Mouse (Mus musculus) G1E (cell line): ENCODE data around the gene Foxn3. TPM values are rescaled to one million over a fixed set of nuclear protein-coding genes. Genes with fewer than 3 reads are reported as not detected.
A peak's percentile ranks its signal among the peaks of the same experiment; 100 is the strongest.

Experiments used
- ATAC-seq: 2 replicates; pipeline ENCODE4 v1.8.0; 2016; ENCODE audit warnings: mild to moderate bottlenecking; ENCODE audit not compliant: insufficient number of reproducible peaks, poor library complexity, low FRiP score, severe bottlenecking; ENCODE audit errors: extremely low read depth
- DNase-seq: peaks from one replicate; pipeline ENCODE4 v3.0.0; 2012; ENCODE audit warnings: low spot score
- H3K27me3 ChIP-seq: 2 replicates; pipeline ENCODE4 v1.6.1; 2012; ENCODE audit warnings: mild to moderate bottlenecking, low read length, inconsistent platforms; ENCODE audit not compliant: insufficient read depth
- H3K36me3 ChIP-seq: replicated peaks from 2 replicates; pipeline ENCODE3; 2012; ENCODE audit warnings: mild to moderate bottlenecking, inconsistent platforms
- H3K4me1 ChIP-seq: 2 replicates; pipeline ENCODE4 v1.6.1; 2012; ENCODE audit warnings: low read depth, low read length, inconsistent platforms, mixed read lengths; ENCODE audit not compliant: insufficient read depth
- H3K4me3 ChIP-seq: 2 replicates; pipeline ENCODE4 v1.5.1; 2012; ENCODE audit warnings: low read depth, mild to moderate bottlenecking, inconsistent platforms, low read length, moderate library complexity, mixed read lengths
- H3K9me3 ChIP-seq: replicated peaks from 2 replicates; pipeline ENCODE4 v1.6.1; 2012; ENCODE audit warnings: inconsistent platforms
- CTCF ChIP-seq: IDR thresholded peaks from 2 replicates; pipeline ENCODE4 v1.5.1; 2012; ENCODE audit warnings: low read depth, low read length, inconsistent platforms, mixed read lengths
- GATA1 ChIP-seq: IDR thresholded peaks from 2 replicates; pipeline ENCODE4 v1.6.1; 2012; ENCODE audit warnings: borderline replicate concordance, low read length, inconsistent platforms, mixed read lengths
- GATA2 ChIP-seq: IDR thresholded peaks from 2 replicates; pipeline ENCODE4 v1.6.1; 2012; ENCODE audit warnings: low read depth, low read length, inconsistent platforms, borderline replicate concordance
- POLR2AphosphoS5 ChIP-seq: IDR thresholded peaks from 2 replicates; pipeline ENCODE4 v1.6.1; 2012; ENCODE audit warnings: low read depth, low read length, inconsistent platforms; ENCODE audit not compliant: insufficient replicate concordance
- TAL1 ChIP-seq: conservative IDR thresholded peaks from 2 replicates; pipeline ENCODE4 v1.6.1; 2012; ENCODE audit warnings: low read depth, low read length, inconsistent platforms, mixed read lengths
- polyA plus RNA-seq: library from polyadenylated mRNA; stranded (reverse); fragments of >175 nt; gene quantifications from 2 replicates; pipeline ENCODE4 v1.2.3, GENCODE M21; 2012
- total RNA-seq, 2 experiments: library from RNA; stranded (forward) in 1 of 2; stranded (reverse) in 1 of 2; fragments of 200-1000 nt in 1 of 2; fragments of >200 nt in 1 of 2; fragmentation: Nextera tagmentation in 1 of 2; gene quantifications; 2 replicates each; pipeline ENCODE4 v1.2.3; 2014 to 2017

The Foxn3 gene
- total and polyA plus RNA-seq, 3 experiments: 15.1 to 111 (median 20.1) TPM

- no peak for TF ChIP-seq POLR2AphosphoS5
- no peak for TF ChIP-seq GATA1
- no peak for TF ChIP-seq GATA2
- H3K9me3 ChIP-seq: peaks cover 21% of the 10 kb centered on the region
- no peak for ATAC-seq
- DNase-seq: no peak
- H3K36me3 ChIP-seq: peaks cover 57% of the 10 kb centered on the region
- no peak overlapping the region for H3K4me3 ChIP-seq
- no peaks in the 10 kb centered on the region for H3K27me3 ChIP-seq
- H3K4me1 ChIP-seq: peaks cover 9% of the 10 kb centered on the region
Measured at GRCm38 (mm10) chr12:99374099-99374600, 189.2 kb downstream of the Foxn3 start.

- Histone ChIP-seq H3K4me1 (peaks cover 13% of the 10 kb centered on the region), H3K27me3 (no peaks in the 10 kb centered on the region), H3K9me3 (peaks cover 22% of the 10 kb centered on the region), H3K4me3 (no peak overlapping the region), H3K36me3 (peaks cover 55% of the 10 kb centered on the region)
- ATAC-seq (no peak), DNase-seq (no peak)
- TF ChIP-seq CTCF: no peak
- no peak for TF ChIP-seq POLR2AphosphoS5
- no peak for TF ChIP-seq GATA2
- no peak for TF ChIP-seq GATA1
- no peak for TF ChIP-seq TAL1
Measured at GRCm38 (mm10) chr12:99373584-99373983, 189.8 kb downstream of the Foxn3 start.

- Histone ChIP-seq H3K4me3 (no peak overlapping the region), H3K27me3 (no peaks in the 10 kb centered on the region; the same call in 1 of the 2 replicates), H3K4me1 (peaks cover 8% of the 10 kb centered on the region), H3K36me3 (peaks cover 51% of the 10 kb centered on the region), H3K9me3 (peaks cover 25% of the 10 kb centered on the region)
- TF ChIP-seq POLR2AphosphoS5: no peak
- no peak for TF ChIP-seq TAL1
- TF ChIP-seq CTCF: no peak
- TF ChIP-seq GATA2: no peak
- no peak for TF ChIP-seq GATA1
- no peak for ATAC-seq
- DNase-seq: no peak
Measured at GRCm38 (mm10) chr12:99371500-99371899, 191.9 kb downstream of the Foxn3 start.

GRCm38 (mm10) chr12:99368251-99368650 is 195.1 kb downstream of the Foxn3 start:
- no peaks in the 10 kb centered on the region; the same call in 1 of the 2 replicates for H3K27me3 ChIP-seq
- H3K36me3 ChIP-seq: peaks cover 55% of the 10 kb centered on the region
- peaks cover 27% of the 10 kb centered on the region for H3K9me3 ChIP-seq
- no peak overlapping the region for H3K4me3 ChIP-seq
- peaks cover 16% of the 10 kb centered on the region for H3K4me1 ChIP-seq
- TF ChIP-seq GATA1 (no peak), POLR2AphosphoS5 (no peak), GATA2 (no peak), CTCF (no peak), TAL1 (no peak)
- DNase-seq (no peak), ATAC-seq (no peak)

GRCm38 (mm10) chr12:99365999-99366398 is 197.4 kb downstream of the Foxn3 start:
- H3K4me3 ChIP-seq: no peak overlapping the region
- ATAC-seq (no peak), DNase-seq (no peak)
- H3K9me3 ChIP-seq: peaks cover 37% of the 10 kb centered on the region
- peaks cover 24% of the 10 kb centered on the region for H3K4me1 ChIP-seq
- no peaks in the 10 kb centered on the region; the same call in 1 of the 2 replicates for H3K27me3 ChIP-seq
- no peak for TF ChIP-seq GATA2
- TF ChIP-seq CTCF: no peak
- H3K36me3 ChIP-seq: peaks cover 62% of the 10 kb centered on the region

- H3K4me1 ChIP-seq: peaks cover 24% of the 10 kb centered on the region
- H3K9me3 ChIP-seq: peaks cover 32% of the 10 kb centered on the region
- H3K36me3 ChIP-seq: peaks cover 51% of the 10 kb centered on the region
- no peaks in the 10 kb centered on the region; the same call in 1 of the 2 replicates for H3K27me3 ChIP-seq
- ATAC-seq (no peak), DNase-seq (no peak)
- H3K4me3 ChIP-seq: no peak overlapping the region
- TF ChIP-seq TAL1: no peak
Measured at GRCm38 (mm10) chr12:99364201-99364600, 199.2 kb downstream of the Foxn3 start.

- peak; percentile 36; the same call in 1 of the 2 replicates for ATAC-seq
- no peak for DNase-seq
- H3K4me1 ChIP-seq: peaks cover 20% of the 10 kb centered on the region
- H3K4me3 ChIP-seq: no peak overlapping the region
- TF ChIP-seq TAL1: no peak
- H3K9me3 ChIP-seq: peaks cover 26% of the 10 kb centered on the region
- H3K27me3 ChIP-seq: no peaks in the 10 kb centered on the region; the same call in 1 of the 2 replicates
- H3K36me3 ChIP-seq: peaks cover 45% of the 10 kb centered on the region
Measured at GRCm38 (mm10) chr12:99363024-99363423, 200.4 kb downstream of the Foxn3 start.
